Mouse (Mus musculus): Measurements from ENCODE around the gene Prdm15. TPM values are rescaled to one million over a fixed set of nuclear protein-coding genes. Genes with fewer than 3 reads are reported as not detected.
A peak's percentile ranks its signal among the peaks of the same experiment; 100 is the strongest.

Gene Prdm15
- total RNA-seq, 2 experiments from 2014 or later: 3.7 to 5.9 TPM

DNA sequence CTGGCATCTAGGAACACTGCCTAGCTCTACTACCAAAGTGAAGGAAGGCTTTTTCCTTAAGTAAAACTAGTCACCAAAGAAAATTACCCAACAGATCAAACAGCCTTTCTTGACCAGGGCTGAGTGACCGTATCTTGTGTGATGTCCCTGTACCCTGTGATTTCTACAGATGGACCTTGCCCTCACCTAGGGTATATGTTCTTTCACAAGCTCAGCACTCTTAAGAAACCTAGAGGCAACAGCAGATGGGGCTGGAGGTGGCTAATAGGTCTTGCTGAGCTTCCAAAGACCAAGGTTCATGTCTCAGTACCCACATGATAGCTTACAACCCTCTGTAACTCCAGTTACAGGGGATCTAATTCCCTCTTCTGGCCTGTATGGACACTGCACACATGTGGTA lies 23.4 kb downstream of the Prdm15 start:
- intact Hi-C loops (cut with DNase I; ENCODE audit: low total_unique reads): no loop called here

GRCm38 (mm10) chr16:97823311-97824007 lies 28.2 kb downstream of the Prdm15 start:
- DNase-seq: no peak

More for the DNA sequence above, 23.4 kb downstream of the Prdm15 start:
- no peak for DNase-seq

DNA sequence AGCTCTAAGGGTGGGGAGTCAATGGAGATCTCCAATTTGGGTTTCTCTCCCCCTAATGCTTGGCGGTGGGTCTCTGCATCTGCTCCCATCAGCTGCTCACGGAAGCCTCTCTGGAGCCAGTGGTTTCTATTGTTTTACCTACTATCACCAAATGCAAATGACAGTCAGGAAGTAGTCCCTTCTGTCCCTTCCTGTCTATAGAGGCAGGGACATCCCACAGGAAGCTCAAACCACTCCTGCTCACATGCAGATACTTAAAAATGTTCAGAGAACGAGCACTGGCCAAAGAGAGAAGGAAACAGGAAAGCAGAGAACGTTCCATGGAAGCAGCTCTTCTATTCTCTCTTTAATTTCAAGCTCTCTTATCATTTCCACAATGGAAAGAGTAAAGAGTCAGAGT lies 32.1 kb downstream of the Prdm15 start:
- intact Hi-C loops (cut with DNase I; ENCODE audit: low total_unique reads): no loop called here
- no peak for DNase-seq

More at GRCm38 (mm10) chr16:97823311-97824007, 28.2 kb downstream of the Prdm15 start:
- intact Hi-C loops (cut with DNase I; ENCODE audit: low total_unique reads): no loop called here

DNA sequence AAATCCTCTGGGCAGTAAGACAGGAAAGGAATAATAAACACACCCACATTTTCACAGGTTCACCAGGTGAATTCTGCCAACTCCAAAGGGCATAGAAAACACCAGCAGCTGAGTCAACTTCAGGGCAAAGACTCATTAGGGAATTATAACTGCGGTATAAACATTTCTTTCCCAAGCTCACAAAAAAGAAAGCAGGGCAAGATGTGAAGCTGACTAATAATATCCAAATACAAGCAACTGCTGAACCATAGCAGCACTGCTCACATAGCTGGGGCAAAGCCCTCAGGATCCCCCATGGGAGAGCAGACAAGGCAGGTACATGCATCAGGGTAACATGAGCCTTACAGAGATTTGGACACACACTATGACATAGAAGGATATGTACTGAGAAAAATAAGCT lies 34.2 kb downstream of the Prdm15 start:
- intact Hi-C loops (cut with DNase I; ENCODE audit: low total_unique reads): no loop called here
- no peak for DNase-seq

GRCm38 (mm10) chr16:97815269-97815668 lies 36.4 kb downstream of the Prdm15 start:
- no peak for DNase-seq
- intact Hi-C loops (cut with DNase I; ENCODE audit: low total_unique reads): no loop called here

DNA sequence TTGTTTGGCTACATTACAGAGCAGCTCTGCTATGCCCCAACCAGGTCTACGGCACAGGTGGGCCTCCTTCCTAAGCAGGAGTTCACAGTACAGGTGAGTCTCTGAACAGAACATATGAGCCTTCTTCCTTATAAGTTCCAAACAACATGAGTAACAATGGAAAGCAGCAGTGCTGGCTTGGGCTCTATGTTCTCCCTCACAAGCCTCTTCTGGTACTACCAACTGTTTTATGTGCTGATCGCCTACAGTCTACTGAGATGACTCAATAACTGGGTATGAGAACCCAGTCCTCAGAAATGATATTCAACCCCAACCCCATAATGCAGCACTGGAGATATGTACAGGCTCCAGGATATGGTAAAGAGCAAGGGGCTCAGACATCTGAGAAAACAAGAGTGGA lies 37.6 kb downstream of the Prdm15 start:
- intact Hi-C loops (cut with DNase I; ENCODE audit: low total_unique reads): no loop called here
- no peak for DNase-seq

GRCm38 (mm10) chr16:97808881-97809280 lies 42.8 kb downstream of the Prdm15 start:
- intact Hi-C loops (cut with DNase I; ENCODE audit: low total_unique reads): loop anchor here (10.0 kb wide), 1 partner anchor 176 kb away; no protein-coding TSS in a partner anchor
- DNase-seq: no peak

GRCm38 (mm10) chr16:97805646-97806045 lies 46.0 kb downstream of the Prdm15 start:
- no peak for DNase-seq
- intact Hi-C loops (cut with DNase I; ENCODE audit: low total_unique reads): loop anchor here (10.0 kb wide), 1 partner anchor 179 kb away; no protein-coding TSS in a partner anchor

- intact Hi-C loops (cut with DNase I; ENCODE audit: low total_unique reads): loop anchor here (10.0 kb wide), 1 partner anchor 180 kb away; no protein-coding TSS in a partner anchor
- DNase-seq: peak; percentile 78
Measured at GRCm38 (mm10) chr16:97804680-97805547, 46.7 kb downstream of the Prdm15 start.

- no peak for DNase-seq
- intact Hi-C loops (cut with DNase I; ENCODE audit: low total_unique reads): no loop called here
Measured at GRCm38 (mm10) chr16:97797950-97798869, 53.4 kb downstream of the Prdm15 start.

GRCm38 (mm10) chr16:97797212-97797611 lies 54.4 kb downstream of the Prdm15 start:
- DNase-seq: no peak
- intact Hi-C loops (cut with DNase I; ENCODE audit: low total_unique reads): no loop called here

DNA sequence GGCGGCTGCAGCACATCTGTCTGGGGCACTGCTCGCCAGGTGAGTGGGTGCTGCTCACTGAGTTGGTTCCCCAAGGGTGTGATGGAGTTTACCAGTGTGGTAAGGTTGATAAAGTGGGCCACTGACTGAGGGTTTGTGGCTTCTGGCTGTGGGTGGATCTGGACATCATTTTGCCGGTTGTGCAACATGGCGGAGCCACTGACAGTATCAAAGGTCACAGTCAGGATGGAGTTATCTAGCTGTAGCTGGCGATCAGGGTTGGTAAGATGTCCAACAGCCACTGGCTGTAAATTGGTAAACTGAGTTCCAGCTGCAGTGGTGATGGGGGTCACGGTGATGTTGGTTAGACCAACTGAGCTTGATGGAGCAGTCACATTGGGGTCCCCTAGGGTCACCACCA lies 57.4 kb downstream of the Prdm15 start:
- DNase-seq: no peak
- intact Hi-C loops (cut with DNase I; ENCODE audit: low total_unique reads): no loop called here

GRCm38 (mm10) chr16:97783057-97783456 lies 68.6 kb downstream of the Prdm15 start:
- intact Hi-C loops (cut with DNase I; ENCODE audit: low total_unique reads): no loop called here
- DNase-seq: no peak

DNA sequence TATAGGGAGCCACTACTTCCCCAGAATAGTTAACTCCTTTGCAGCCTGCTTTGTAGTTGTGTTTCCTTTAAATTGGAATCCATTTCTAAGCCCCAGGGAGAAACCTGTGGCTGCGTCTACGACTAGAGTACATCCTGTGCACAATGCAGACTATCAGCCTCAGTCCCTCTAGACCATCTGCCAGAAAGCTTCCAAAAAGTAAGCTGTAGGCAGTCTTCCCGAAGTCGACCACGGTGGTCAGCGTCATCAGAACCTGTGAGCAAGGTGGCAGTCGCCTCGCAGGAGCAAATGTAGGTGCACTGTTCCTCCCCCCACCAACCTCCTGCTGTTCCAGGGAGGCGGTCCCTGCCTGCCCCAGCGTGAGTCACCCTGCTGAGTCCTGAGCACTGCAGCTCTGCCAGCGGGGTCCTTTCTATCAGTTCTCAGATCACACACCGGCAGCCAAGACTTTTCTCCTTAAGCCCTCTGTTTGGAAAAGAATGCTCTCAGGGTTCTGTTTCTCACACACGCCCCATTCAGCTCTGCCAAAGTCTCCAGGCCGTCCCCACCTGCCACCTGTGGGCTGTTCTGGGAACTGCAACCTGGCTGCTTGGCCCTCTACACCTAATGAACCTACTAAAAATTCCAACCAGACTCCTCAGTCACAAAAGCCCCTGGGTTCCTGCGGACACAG lies 73.2 kb downstream of the Prdm15 start:
- peak; percentile 71 for DNase-seq
- intact Hi-C loops (cut with DNase I; ENCODE audit: low total_unique reads): no loop called here

DNA sequence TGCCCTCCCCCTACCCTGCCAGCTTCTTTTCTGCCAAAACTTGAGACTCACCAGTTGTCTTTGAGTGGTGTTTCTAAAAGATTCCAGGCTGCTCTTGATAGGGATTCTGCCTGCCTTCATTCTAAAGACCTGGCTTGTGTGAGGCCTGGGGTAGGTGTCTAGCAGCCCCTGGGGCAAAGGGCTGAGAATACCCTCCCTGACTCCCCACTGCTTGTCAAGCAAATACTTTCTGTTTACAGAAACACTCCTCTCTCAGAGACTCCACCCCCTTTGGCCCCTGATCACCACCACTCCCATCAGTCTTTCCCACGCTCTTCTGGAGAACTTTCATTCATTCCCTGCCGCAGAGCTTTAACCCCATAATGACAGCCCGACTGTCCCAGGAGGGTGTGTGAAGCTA lies 85.1 kb downstream of the Prdm15 start:
- intact Hi-C loops (cut with DNase I; ENCODE audit: low total_unique reads): no loop called here
- DNase-seq: no peak

DNA sequence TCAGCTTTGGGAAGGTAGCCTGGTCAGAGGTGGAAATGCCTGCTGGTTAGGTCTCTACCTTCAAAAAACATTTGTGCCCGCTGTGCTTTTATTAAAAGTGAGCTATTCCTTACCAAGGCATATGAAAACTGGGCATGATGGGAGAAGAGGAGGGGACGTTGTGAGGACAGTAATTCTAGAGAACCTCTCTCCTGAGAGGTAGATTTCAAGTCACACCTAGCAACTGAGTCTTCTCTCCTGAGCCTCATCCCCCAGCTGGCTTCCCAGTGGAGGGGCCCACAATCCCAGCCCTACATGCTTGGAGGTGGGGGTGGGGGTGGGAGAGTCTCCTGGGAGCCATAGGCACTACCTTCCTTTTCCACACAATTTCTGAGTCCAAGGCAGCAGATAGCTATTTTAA lies 87.0 kb downstream of the Prdm15 start:
- intact Hi-C loops (cut with DNase I; ENCODE audit: low total_unique reads): no loop called here
- DNase-seq: no peak

- DNase-seq: no peak
- intact Hi-C loops (cut with DNase I; ENCODE audit: low total_unique reads): no loop called here
Measured at GRCm38 (mm10) chr16:97763990-97764340, 87.7 kb downstream of the Prdm15 start.

- no peak for DNase-seq
- intact Hi-C loops (cut with DNase I; ENCODE audit: low total_unique reads): no loop called here
Measured at GRCm38 (mm10) chr16:97763061-97763989, 88.3 kb downstream of the Prdm15 start, which contains the start of gene Ripk4. TSS of gene Ripk4 (minus strand) at chr16:97763787.

Measured in gastrocnemius, postnatal 14 days (tissue).